Mouse (Mus musculus): ENCODE results near the gene Depdc5.

The Depdc5 gene

GRCm38 (mm10) chr5:33002781-33003180 lies 139.3 kb downstream of the Depdc5 start:
- no peak for DNase-seq (ENCODE audit: low spot score)

GRCm38 (mm10) chr5:33003500-33003899 lies 140.0 kb downstream of the Depdc5 start:
- no peak for DNase-seq (ENCODE audit: low spot score)

- no peak for DNase-seq (ENCODE audit: low spot score)
Observed at GRCm38 (mm10) chr5:33004110-33004509, 140.6 kb downstream of the Depdc5 start.

GRCm38 (mm10) chr5:33005442-33006145 lies 142.1 kb downstream of the Depdc5 start:
- DNase-seq (ENCODE audit: low spot score): no peak

GRCm38 (mm10) chr5:33006670-33007069 lies 143.2 kb downstream of the Depdc5 start:
- no peak for DNase-seq (ENCODE audit: low spot score)

GRCm38 (mm10) chr5:33007371-33007770 lies 143.9 kb downstream of the Depdc5 start:
- no peak for DNase-seq (ENCODE audit: low spot score)

GRCm38 (mm10) chr5:33009301-33009700 lies 145.8 kb downstream of the Depdc5 start:
- DNase-seq (ENCODE audit: low spot score): no peak

GRCm38 (mm10) chr5:33009818-33010812 lies 146.6 kb downstream of the Depdc5 start:
- no peak for DNase-seq (ENCODE audit: low spot score)

- DNase-seq (ENCODE audit: low spot score): no peak
Observed at GRCm38 (mm10) chr5:33011132-33012106, 147.9 kb downstream of the Depdc5 start.

GRCm38 (mm10) chr5:33014096-33014495 lies 150.6 kb downstream of the Depdc5 start:
- no peak for DNase-seq (ENCODE audit: low spot score)

- peak; percentile 80 for DNase-seq (ENCODE audit: low spot score)
Observed at GRCm38 (mm10) chr5:33015579-33015978, 152.1 kb downstream of the Depdc5 start.

GRCm38 (mm10) chr5:33018189-33018560 lies 154.7 kb downstream of the Depdc5 start:
- no peak for DNase-seq (ENCODE audit: low spot score)

- peak; percentile 96 for DNase-seq (ENCODE audit: low spot score)
Observed at GRCm38 (mm10) chr5:33018561-33019425, 155.3 kb downstream of the Depdc5 start, which contains the start of gene Ywhah. Gene Ywhah, plus strand, starts transcription at chr5:33018816.

- DNase-seq (ENCODE audit: low spot score): no peak
Observed at GRCm38 (mm10) chr5:33019426-33019821, 155.9 kb downstream of the Depdc5 start.

GRCm38 (mm10) chr5:33021622-33022021 lies 158.1 kb downstream of the Depdc5 start:
- no peak for DNase-seq (ENCODE audit: low spot score)

GRCm38 (mm10) chr5:33023337-33023736 lies 159.8 kb downstream of the Depdc5 start:
- no peak for DNase-seq (ENCODE audit: low spot score)

- no peak for DNase-seq (ENCODE audit: low spot score)
Observed at GRCm38 (mm10) chr5:33024474-33024873, 161.0 kb downstream of the Depdc5 start.

GRCm38 (mm10) chr5:33028656-33029055 lies 165.2 kb downstream of the Depdc5 start:
- no peak for DNase-seq (ENCODE audit: low spot score)

- no peak for DNase-seq (ENCODE audit: low spot score)
Observed at GRCm38 (mm10) chr5:33030425-33031175, 167.1 kb downstream of the Depdc5 start.

Data from testis, postnatal 14 days (tissue).